Mouse (Mus musculus) lung, postnatal 0 days (tissue): ENCODE measurements at regions not wholly inside any gene's neighbourhood (a gene's known extent, or its start where the extent isn't known, plus 50 kb on each side); places are given as distances from the start of the nearest gene placed in this dataset.
"Not testable (repeated sequence)": the region's sequence is repeated elsewhere in the genome, so short reads cannot be mapped to it uniquely, and the experiment has no call there.

Experiments
- ATAC-seq: fragments of 200-750 bp; cut with Nextera tagmentation; 2 replicates; pipeline ENCODE4 v1.8.0; 2017; ENCODE audit warnings: moderate library complexity
- DNase-seq: peaks from one replicate; pipeline ENCODE4 v3.0.0-alpha.2; 2016; ENCODE audit warnings: low spot score
- H3K27ac ChIP-seq: fragments of 300-500 bp; sonication (generic); 2 replicates; pipeline ENCODE4 v1.5.1; 2014; ENCODE audit warnings: antibody characterized with exemption, mild to moderate bottlenecking, low read length, mixed read lengths
- H3K27me3 ChIP-seq: fragments of 300-500 bp; sonication (generic); replicated peaks from 2 replicates; pipeline ENCODE4 v1.6.1; 2014; ENCODE audit warnings: low read length, mixed read lengths; ENCODE audit not compliant: insufficient read depth
- H3K36me3 ChIP-seq: fragments of 300-500 bp; sonication (generic); 2 replicates; pipeline ENCODE4 v1.6.1; 2014; ENCODE audit warnings: low read length, mixed read lengths; ENCODE audit not compliant: insufficient read depth
- H3K4me1 ChIP-seq: fragments of 300-500 bp; sonication (generic); 2 replicates; pipeline ENCODE4 v1.6.1; 2014; ENCODE audit warnings: antibody characterized with exemption, low read depth, low read length, mixed read lengths; ENCODE audit not compliant: insufficient read depth
- H3K4me2 ChIP-seq: fragments of 300-500 bp; sonication (generic); replicated peaks from 2 replicates; pipeline ENCODE4 v1.6.1; 2014; ENCODE audit warnings: low read depth, mild to moderate bottlenecking, low read length, moderate library complexity, mixed read lengths
- H3K4me3 ChIP-seq: fragments of 300-500 bp; sonication (generic); 2 replicates; pipeline ENCODE4 v1.5.1; 2014; ENCODE audit warnings: low read depth, low read length
- H3K9ac ChIP-seq: fragments of 300-500 bp; sonication (generic); replicated peaks from 2 replicates; pipeline ENCODE4 v1.6.1; 2014; ENCODE audit warnings: low read depth, mild to moderate bottlenecking
- H3K9me3 ChIP-seq: fragments of 300-500 bp; sonication (generic); 2 replicates; pipeline ENCODE4 v1.6.1; 2016; ENCODE audit warnings: low read length, mixed read lengths
- CTCF ChIP-seq: IDR thresholded peaks from 2 replicates; pipeline ENCODE4 v1.5.1; 2016; ENCODE audit warnings: antibody characterized with exemption, mild to moderate bottlenecking
- EP300 ChIP-seq: IDR thresholded peaks from 2 replicates; pipeline ENCODE4 v1.6.1; 2016; ENCODE audit warnings: antibody characterized with exemption, mild to moderate bottlenecking, control low read depth
- WGBS: fragments of 180-500 bp; shearing (Covaris S2); extraction: QIAGEN DNeasy Blood & Tissue Kit; methylation state at CpG from one replicate; pipeline ENCODE4 v1.1.7; 2014; 5-methylcytosine and 5-hydroxymethylcytosine counted together

DNA sequence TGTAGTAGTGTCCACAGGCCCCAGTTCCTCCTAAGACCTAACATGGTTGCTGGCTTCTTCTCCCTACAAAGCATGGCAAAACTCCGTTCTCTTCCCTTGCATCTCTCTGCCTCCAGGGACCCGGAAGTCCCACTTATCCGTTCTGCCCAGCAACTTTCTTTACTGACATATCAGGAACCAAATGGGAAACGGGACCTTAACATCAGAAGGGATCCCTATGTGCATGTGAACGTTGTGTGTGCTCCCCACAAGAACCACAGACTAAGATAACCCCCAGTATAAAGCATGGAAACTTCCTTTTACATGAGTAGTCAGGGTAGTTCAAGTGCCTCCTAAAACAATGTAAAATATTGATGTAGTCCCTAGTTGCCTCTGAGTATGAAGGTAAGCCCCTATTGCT is 61.6 kb downstream of the Zxdb start:
- no peak overlapping the region for H3K27ac ChIP-seq
- no peak overlapping the region for H3K4me3 ChIP-seq
- H3K9me3 ChIP-seq, result no peaks in the 10 kb centered on the region
- no peaks in the 10 kb centered on the region for H3K27me3 ChIP-seq
- 67% methylated on average over 5 of the region's 5 CpGs for WGBS
- no peak overlapping the region for H3K4me2 ChIP-seq
- H3K9ac ChIP-seq, result no peak overlapping the region
- TF ChIP-seq CTCF, result no peak
- TF ChIP-seq EP300, result no peak
- DNase-seq (no peak), ATAC-seq (no peak)
- no peaks in the 10 kb centered on the region for H3K4me1 ChIP-seq
- H3K36me3 ChIP-seq, result no peaks in the 10 kb centered on the region

DNA sequence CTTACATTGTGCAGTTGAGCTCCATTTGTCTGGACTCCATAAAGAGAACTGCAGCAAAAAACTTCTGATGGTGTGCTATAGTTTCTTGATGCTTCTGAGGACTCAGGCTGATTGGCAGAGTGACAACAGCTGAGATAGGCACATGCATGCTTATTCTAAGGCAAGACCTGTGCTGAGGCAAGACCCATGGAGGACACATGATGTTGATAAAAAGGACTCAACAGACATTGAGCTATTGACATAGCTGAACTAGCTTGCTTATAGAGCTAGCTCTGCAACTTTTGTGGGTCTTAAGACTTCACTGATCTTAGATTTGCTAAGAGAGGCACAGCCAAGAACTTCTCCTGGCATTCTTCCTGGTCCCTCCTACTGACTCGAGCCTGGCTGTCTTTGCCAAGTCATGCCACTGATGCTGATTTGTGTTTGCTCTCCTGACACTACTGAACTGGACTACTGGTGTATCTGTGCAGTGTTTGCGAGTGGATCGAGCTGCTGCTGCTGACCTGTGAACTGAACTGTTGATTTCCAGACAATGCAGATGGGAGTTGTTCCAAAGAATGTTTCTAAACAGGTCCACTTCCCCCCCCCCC is 64.1 kb downstream of the Zxdb start:
- no peak for ATAC-seq
- H3K27ac ChIP-seq, result no peak overlapping the region
- no peak overlapping the region for H3K4me3 ChIP-seq
- no peak overlapping the region for H3K4me2 ChIP-seq
- TF ChIP-seq CTCF, result no peak
- TF ChIP-seq EP300, result no peak
- H3K9ac ChIP-seq, result no peak overlapping the region
- no peaks in the 10 kb centered on the region for H3K27me3 ChIP-seq
- WGBS, result 62% methylated on average over 3 of the region's 3 CpGs
- H3K9me3 ChIP-seq, result no peaks in the 10 kb centered on the region
- no peak for DNase-seq
- no peaks in the 10 kb centered on the region for H3K36me3 ChIP-seq
- no peaks in the 10 kb centered on the region for H3K4me1 ChIP-seq

DNA sequence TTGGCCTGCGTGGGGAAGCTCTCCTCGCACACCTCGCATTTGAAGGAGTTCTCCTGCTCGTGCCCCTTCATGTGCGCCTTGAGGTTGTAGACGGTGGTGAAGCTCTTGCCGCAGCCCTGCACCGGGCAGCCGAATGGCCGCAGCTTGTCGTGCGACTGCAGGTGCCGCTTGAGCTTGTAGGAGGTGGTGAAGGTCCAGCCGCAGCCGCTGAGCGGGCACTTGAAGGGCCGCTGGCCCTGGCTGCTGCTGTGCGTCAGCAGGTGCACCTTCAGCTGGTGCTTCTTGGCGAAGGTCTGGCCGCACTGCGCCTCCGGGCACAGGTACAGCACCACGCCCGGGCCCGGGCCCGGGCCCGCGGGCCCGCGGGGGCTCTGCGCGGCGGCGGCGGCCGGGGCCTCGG is 72.5 kb downstream of the Zxdb start:
- WGBS, result no CpG with 5 or more reads among the region's 37 CpGs
- not testable (repeated sequence) for DNase-seq, H3K27ac ChIP-seq, H3K4me3 ChIP-seq, H3K9me3 ChIP-seq, H3K4me1 ChIP-seq, H3K27me3 ChIP-seq, H3K36me3 ChIP-seq, H3K9ac ChIP-seq, H3K4me2 ChIP-seq
- ATAC-seq, result peak; percentile 66

DNA sequence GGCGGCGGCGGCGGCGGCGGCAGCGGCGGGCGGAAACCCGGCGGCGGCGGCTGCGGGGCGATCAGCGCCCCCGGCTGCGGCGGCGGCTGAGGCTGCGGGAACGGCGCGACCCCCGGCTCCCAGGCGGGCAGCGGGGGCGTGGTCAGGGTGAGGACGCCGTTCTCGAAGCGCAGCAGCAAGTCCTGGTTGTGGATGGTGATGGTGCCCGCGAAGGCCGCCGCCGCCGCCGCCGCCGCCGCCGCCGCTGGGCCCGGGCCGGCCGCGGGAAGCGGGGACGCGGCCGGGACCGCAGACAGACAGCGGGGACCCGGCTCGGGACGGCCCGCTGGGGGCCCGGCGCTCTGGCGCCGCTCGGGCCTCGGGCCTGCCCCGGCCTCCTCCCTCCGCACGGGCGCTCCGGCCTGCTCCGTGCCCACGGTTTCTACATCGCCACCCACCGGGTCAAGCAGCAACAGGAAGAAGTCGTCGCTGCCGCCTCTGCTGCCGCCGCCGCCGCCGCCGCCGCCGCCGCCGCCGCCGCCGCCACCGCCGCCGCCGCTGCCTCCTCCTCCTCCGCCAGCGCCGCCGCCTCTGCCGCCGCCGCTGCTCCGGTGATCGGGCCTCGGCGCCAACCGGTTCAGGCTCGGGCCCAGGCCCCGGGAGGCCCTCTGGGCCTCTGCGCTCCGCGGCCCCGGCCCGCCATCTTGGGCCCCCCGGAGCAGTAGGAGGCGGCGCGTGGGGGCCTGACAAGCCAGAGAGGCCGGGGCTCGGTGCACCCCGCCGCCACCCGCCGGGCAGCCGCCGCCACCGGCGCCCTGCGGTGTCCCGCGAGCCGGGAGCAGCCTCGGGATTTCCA is 73.2 kb downstream of the Zxdb start:
- not testable (repeated sequence) for H3K9ac ChIP-seq, H3K27ac ChIP-seq, DNase-seq, H3K4me3 ChIP-seq, H3K9me3 ChIP-seq, H3K4me1 ChIP-seq, H3K27me3 ChIP-seq, H3K4me2 ChIP-seq, H3K36me3 ChIP-seq
- peak; percentile 72 for ATAC-seq
- no CpG with 5 or more reads among the region's 131 CpGs for WGBS

DNA sequence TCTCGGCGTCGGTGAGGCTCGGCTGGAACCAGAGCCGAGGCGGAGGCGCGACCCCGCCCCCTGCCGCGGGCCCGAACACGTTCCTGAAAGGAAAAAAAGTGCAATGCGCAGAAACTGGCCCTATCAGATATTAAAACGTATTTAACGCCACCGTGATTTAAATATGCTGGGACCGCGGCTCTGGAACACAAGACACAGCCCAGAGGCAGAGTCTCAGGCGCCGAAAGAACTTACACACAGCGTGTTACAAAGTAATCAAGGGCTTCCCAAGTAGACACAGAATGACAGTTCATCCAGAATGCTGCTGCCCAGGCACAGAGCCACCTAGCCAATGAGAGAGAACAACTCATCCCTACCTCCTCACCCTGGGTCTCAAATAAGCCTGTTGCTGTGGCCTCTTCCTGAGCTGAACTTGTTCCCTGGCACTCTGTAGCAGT is 73.8 kb downstream of the Zxdb start:
- not testable (repeated sequence) for H3K27ac ChIP-seq, H3K4me1 ChIP-seq, H3K4me3 ChIP-seq, H3K4me2 ChIP-seq, H3K27me3 ChIP-seq, H3K9me3 ChIP-seq, H3K36me3 ChIP-seq, H3K9ac ChIP-seq, DNase-seq
- peak; percentile 71 for ATAC-seq
- no CpG with 5 or more reads among the region's 22 CpGs for WGBS

DNA sequence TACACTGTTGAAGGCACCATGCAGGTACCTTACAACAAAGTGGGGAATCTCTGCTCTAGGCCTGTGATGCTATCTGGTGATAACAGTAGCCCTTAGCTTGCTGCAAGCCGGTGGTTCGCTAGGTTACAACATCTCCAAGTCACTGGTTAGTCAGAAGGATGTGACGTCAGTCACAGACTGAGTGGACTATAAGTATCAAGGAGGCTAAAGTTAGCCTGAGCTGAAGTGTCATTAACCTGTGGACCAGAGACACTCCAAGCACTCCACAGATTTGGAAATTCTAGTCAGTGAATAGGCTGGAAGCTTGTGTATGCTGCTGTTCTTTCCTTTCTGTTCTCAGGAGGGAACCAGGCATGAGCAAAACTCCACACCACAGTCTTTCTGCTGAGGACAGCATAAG is 88.4 kb downstream of the Zxdb start:
- H3K4me1 ChIP-seq, H3K27me3 ChIP-seq, H3K9ac ChIP-seq, H3K27ac ChIP-seq, H3K36me3 ChIP-seq, H3K4me2 ChIP-seq, H3K4me3 ChIP-seq, DNase-seq, H3K9me3 ChIP-seq: not testable (repeated sequence)
- no CpG with 5 or more reads among the region's 3 CpGs for whole genome bisulfite sequencing
- peak; percentile 96 for ATAC-seq

DNA sequence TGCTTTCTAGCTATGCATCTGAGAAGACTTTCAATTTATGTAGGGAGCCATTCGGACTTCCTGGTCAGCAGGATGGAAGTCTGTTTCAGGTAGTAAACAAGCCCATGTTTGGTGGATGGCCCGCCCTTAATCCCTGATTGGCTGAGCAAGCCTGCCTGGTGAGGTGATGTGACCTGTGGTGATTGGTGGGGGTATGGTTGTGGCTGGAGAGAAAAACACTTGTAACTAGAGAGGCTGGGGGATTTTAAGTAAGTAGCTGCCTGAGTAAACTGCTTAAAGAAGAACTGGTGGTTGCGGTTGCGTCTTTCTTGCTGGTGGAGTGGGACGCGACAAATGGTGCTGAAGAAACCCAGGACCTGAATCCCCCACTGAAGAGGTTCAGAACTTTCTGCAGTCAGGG is 103.2 kb downstream of the Zxdb start:
- H3K36me3 ChIP-seq, H3K27ac ChIP-seq, H3K4me1 ChIP-seq, H3K9ac ChIP-seq, H3K4me3 ChIP-seq, H3K4me2 ChIP-seq, H3K9me3 ChIP-seq, DNase-seq, ATAC-seq, H3K27me3 ChIP-seq: not testable (repeated sequence)
- WGBS, result 95% methylated on average over 5 of the region's 6 CpGs
